Mouse (Mus musculus): ENCODE results near the gene Phf20.
A peak's percentile ranks its signal among the peaks of the same experiment; 100 is the strongest.

The Phf20 gene

DNA sequence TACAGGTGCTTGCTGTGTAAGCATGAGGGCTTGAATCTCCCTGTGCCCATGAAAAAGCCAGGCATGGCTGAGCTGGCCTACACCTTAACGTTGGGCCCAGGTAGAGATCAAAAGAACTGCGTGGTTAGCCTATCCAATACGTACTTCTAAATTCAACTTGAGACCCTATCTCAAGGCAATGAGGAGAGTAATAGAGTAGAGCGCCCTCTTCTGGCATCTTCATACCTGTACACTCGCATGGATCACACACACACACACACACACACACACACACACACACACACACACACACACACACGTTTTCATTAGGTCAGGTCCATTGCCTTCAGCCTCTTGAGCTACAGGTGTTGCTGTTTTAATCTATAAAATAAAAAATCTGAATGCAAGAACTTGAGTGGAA, 118.5 kb downstream of the Phf20 start:
- no peak for DNase-seq (ENCODE audit: low read depth)

DNA sequence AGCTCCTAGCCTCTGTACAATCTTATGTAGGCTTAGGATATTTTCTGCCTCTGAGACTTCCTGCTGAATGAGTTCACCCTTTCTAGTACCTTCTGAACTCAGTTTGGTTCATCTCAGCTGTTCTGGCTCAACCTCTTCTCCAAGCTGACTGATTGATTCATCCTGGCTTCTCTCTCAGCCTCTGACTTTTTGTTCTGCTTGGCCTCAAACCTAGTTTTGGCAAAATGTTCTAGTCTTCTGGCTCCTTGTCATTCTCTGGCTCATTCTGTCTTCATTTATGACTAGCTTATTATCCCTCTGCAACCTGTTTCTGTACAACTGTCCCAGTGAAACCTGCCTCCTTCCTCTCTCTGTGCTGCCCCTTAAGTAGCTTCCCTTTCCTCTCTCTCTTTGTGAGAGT, 122.2 kb downstream of the Phf20 start:
- no peak for DNase-seq (ENCODE audit: low read depth)

DNA sequence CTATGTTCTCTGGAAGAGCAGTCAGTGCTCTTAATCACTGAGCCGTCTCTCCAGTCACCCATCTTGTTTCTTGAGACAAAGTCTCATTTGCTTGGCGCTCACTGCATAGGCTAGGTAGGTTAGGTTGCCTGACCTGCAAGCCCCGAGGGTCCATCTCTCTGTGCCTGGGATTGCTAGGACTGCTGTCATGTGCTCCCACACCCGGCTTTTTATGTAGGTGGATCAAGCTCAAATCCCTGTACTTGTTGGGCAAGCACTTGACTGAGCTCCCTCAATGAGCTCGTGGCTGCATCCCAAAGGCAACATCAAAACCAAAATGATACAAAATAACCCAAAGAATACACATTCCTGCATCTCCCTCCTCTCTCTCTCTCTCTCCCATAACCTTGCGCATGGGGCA, 125.3 kb downstream of the Phf20 start:
- DNase-seq (ENCODE audit: low read depth) = no peak

DNA sequence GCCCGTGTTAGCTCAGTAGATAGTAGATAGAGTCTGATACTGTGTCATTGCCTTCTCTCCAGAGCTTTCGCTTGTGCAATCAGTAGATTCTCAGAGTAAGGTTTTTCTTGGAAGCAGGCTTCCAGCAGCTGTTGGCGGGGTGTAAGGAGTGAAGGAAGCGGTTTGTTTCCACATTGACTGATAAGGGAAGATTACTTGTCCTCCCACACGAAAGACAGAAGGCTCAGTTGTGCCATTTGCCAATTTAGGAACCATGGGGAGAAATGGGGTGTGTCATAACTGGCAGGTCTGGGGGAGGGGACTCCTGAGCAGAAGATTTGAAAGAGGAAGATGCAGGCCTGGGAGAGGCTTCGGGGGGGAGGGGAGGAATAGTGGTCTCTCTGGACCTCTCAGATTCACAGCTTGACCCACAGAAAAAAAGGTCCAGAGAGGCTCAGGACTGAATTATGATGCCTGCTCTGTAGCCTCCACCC, 127.9 kb downstream of the Phf20 start:
- DNase-seq (ENCODE audit: low read depth) = peak; percentile 50

DNA sequence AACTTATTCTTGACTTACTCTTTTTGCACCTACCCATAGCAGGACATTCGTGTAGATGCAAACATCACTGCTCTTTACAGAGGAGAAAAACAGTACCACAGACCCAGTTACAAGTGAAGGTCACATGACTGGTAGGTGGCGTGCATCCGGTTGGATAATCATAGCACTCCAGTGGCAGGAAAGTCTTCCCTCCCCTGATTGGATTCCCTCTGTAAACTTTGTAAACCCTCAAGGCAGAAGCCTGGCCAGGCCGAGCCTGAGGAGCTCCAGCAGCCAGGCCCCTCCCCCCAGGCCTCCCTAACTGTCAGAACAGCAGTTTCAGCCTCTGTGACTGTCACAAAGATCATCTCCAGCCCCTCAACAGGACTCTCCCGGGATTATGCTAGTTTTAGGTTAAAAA, 128.4 kb downstream of the Phf20 start:
- peak; percentile 23 for DNase-seq (ENCODE audit: low read depth)

DNA sequence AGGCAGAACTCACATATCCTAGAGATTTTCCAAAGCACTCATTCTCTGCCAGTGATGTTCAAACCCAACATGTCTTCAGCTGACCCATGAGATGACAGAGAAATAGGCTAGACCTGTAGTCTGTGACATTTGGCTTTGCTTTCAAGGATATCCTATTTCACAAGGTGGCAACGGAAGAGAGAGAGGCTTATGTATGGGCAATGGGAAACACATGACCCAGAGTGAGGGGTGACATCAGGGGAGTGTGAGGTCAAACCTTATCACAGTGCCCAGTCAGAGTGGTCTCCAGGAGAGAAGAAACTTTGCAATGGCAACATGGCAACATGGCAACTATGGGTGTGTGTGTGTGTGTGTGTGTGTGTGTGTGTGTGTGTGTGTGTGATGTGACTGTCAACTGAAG, 134.4 kb downstream of the Phf20 start:
- DNase-seq (ENCODE audit: low read depth) = no peak

DNA sequence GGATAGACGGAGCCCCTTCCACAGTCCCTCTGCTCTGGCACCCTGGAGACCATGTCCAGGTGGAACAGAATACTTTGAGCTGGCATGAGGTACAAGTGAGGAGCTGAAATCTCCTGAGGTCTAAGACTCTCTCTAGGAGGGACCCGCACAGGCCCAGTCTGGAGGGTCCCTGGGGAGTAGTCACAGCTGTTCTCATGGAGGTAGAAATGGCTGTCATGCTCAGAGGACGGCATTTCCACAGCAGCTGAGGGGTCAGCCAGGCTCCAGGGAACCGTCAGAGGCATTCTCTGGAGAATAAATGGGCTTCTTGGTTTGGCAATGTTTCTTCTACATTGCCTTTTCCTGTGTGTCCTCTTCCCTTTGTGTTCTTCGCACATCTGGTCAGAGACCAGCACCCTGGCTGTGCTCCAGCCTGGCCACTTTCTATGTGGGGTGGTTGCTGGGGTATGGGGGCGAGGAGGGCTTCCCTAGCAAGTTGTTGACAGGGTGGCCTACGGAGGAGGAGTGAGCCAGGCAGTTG, 135.2 kb downstream of the Phf20 start:
- DNase-seq (ENCODE audit: low read depth) = no peak

DNA sequence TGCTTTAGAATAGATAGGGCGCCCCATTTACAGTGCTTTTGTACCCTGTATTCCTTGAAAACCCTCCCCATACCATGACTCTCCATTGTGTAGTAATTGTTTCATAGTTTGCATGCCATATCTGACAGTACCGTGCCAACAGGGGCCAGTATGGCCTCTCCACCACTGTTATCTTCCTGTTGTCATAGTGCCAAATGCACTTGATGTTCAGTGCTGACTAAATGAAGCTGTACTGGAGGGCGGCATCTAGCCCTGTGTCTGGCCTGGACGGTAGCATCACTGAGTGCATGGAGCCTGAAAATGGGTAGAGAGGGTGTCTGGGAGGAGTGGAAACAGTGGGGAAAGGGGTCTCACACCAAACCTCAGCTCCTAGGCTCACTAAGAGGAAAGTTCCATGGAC, 143.8 kb downstream of the Phf20 start:
- no peak for DNase-seq (ENCODE audit: low read depth)

DNA sequence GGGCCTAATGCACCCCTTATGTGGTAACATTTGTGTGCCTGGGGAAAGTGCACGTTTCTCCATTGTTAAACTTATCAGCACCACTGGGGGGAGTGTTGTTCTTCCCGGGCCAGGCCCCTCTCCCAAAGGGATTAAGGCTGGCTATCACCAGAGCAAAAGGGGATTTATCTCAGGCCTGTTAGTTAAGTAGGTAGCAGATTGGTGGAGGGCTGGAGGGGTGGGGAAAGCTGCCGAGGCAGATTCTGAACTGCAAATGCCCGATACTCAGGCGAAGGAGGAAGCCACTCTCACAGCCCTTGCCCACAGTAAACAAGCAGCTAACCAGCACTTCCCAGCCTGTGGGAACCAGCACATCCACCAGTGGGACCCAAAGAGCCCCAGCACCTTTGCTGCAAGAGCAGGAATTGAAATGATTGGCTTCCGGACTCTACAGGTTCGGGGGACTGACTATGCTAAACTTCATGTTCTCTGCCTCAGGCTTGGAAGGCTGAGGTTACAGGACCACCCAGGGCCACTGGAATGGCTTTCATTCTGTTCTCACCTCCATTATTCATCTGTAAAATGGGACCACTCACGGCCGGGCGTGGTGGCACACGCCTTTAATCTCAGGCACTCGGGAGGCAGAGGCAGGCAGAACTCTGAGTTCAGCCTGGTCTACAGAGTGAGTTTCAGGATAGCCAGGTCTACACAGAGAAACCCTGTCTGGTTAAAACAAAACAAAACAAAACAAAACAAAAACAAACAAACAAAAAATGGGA, 148.7 kb downstream of the Phf20 start:
- peak; percentile 26 for DNase-seq (ENCODE audit: low read depth)

DNA sequence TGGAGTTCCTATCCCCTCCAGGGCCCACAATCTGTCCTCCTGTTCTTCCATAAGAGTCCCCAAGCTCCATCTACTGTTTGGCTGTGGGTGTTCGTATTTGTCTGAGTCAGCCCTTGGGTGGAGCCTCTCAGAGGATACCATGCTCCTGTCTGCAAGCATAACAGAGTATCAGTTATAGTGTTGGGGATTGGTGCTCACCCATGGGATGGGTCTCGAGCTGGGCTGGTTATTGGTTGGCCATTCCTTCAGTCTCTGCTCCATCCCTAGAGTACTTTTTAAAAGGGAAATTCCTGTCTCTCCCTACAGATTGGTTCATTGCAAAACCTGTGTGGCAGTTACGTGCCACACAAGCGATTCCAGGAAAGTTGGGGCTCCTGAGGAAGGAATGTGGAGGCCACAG, 152.5 kb downstream of the Phf20 start:
- DNase-seq (ENCODE audit: low read depth) = no peak

DNA sequence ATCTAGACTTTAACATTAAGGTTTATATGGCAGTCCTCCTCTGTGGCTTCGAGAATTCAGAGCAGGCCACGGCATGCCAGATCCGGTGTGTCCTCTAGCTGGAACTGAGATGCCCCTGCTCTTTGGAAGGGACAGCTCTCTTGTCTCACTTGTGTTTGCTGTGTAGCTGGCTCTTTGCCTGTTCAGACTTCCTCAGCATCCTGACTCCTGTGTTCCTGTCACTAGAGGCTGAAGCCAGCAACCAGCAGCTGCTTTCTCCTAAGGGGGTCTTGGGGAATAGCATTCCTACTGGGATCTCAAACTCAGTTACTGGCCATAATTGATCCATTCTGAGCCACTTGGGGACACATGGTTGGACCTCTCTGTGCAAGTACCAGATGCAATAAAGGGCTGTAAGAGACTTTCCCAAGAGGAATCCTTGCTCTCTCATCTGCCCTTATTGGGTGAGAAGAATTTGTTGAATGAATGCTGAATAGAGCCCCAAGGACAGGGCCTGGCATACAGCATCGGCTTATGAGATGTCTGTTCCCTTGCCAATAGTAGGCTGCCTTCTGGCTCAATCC, 153.1 kb downstream of the Phf20 start:
- no peak for DNase-seq (ENCODE audit: low read depth)

DNA sequence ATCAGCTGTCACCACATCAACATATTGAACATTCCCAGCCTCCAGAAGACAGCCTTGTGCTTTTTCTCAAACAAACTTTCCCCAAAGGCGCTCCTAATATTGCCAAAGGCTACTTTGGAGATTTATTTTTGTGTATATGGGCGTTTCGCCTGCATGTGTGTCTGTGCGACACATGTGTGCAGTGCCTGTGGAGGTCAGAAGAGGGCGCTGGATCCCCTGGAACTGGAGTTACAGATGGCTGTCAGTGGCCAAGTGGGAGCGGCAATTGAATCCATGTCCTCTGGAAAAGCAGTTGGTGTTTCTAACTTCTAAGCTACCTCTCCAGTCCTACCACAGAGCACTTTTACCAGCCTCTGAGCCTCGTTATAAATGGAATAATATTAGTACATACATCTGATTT, 155.0 kb downstream of the Phf20 start:
- DNase-seq (ENCODE audit: low read depth) = no peak

DNA sequence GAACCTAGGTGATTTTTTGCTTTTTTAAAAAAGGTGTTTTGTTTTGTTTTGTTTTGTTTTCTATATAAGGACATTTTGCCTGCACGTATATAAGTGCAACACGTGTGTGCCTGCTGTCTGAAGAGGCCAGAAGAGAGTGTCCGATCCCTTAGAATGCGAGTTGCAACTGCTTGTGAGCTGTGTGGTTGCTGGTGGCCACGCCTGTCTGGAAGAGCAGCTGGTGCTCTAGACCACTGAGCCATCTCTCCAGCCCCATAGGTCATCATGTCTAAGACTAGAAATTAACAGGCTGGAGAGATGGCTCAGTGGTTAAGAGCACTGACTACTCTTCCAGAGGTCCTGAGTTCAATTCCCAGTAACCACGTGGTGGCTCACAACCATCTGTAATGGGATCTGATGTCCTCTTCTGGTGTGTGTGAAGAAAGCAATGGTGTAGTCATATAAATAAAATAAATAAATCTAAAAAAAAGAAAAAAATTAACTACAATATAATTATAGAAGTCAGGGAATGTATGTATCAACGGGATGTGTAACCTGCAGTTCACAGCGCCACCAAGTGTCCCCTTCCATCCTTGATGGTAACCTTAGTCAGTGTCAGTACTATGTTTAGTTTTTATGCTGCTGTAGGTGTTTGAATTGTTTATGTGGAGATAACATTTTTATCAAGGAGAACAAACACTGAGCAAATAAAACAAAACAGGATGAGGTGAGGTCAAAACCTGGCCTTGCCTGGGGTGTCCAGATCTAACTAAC, 156.3 kb downstream of the Phf20 start:
- DNase-seq (ENCODE audit: low read depth) = no peak

DNA sequence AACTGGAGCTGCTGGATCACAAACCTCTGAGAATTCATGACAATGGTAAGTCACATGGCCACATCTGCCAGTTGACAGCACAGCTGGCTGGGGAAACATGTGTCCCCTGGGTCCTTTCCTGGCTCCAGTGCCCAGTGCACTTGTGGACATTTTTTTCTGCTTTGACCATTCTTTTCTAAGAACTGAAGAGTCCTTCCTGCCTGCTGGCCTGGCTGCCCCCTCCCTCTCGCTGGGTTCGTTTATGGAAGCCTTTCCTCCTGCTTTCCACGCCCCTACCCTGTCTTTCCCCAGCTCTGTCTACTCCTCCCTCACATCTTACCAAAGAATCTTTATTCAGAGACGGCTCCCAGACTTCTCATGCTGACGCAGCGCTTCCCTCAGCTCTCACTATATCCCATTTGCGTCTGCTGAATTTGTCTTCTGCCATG, 157.0 kb downstream of the Phf20 start:
- DNase-seq (ENCODE audit: low read depth) = no peak

DNA sequence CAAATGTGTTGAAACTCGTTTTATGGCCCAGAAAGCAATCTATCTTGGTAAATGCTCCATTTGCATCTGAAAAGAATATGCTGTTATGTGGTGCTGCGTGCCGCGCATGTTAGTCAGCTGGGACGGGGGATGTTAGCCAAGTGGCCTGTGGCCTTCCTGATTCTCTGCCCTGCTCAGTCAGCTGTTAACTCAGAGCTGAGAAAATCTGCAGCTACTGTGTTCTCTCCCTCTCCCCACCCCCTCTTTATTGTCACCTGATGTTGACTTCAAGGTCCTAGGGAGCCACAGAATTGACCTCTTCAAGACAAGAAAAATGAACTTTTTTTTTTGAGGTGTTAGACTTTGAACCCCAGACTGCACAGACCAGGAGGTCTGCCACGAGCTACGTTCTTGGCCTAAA, 159.8 kb downstream of the Phf20 start:
- DNase-seq (ENCODE audit: low read depth) = no peak
